Mouse (Mus musculus): ENCODE results near the gene Poc1a.

DNA sequence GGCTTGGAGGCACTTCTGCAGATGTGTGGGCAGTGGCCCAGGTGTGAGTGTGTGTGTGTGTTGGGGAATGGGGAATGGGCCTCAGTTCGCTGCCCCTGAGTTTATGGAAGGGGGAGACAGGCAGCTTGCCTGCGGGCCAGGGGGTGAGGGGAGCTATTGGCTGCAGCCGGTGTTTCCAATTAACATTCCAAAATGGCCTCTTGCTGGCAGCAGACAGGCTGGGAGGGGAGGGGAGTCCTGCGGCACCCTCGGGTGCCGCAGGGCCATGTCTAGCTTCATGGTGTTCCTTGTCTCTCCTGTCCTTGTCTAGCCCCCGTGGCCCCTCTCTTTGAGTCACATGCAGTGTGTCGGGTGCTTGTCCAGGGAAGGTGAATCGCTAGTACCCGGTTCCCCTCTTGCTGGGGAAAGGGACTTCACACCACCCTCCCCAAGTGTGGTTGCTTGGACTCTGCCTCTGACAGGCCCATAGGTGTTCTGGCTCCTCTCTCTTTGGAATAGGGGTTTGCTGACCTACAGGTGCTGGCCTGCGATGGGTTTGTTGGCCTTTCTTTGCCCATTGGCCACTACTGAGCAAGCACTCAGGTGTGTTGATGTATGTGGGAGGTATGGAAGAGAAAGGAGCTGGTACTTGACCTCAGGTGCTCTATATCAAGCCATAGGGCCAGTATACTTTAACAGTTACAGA is 89.1 kb downstream of the Poc1a start:
- TF ChIP-seq POLR2A (IDR thresholded peaks at IDR 0.05; ENCODE audit: insufficient read length, low read depth) (no peak), TCF3 (IDR thresholded peaks at IDR 0.05; ENCODE audit: insufficient read length, low read depth) (no peak), MAX (IDR thresholded peaks at IDR 0.05; ENCODE audit: low read depth) (no peak)

Data from myocyte (in vitro differentiated cells).